Mouse (Mus musculus) activated CD4-positive, CD25-positive, alpha-beta regulatory T cell, adult 9 weeks (primary cell): ENCODE measurements around the gene Kdelc1. TPM values are rescaled to one million over a fixed set of nuclear protein-coding genes. Genes with fewer than 3 reads are reported as not detected.

Experiments used
- polyA plus RNA-seq: library from polyadenylated mRNA; unstranded; fragments of 100-300 nt; shearing (Covaris generic); gene quantifications from one replicate; pipeline ENCODE4 v1.2.1, GENCODE M21; 2017

Gene Kdelc1
- polyA plus RNA-seq: 17.4 TPM

GRCm38 (mm10) chr1:44118239-44119054 is at the start of gene Kdelc1, which contains the start of gene Bivm:
Gene Kdelc1 (minus strand): TSS chr1:44118808.
Gene Bivm (plus strand): TSS chr1:44118957.

GRCm38 (mm10) chr1:44147563-44148381 is 29.2 kb upstream of the Kdelc1 start, which contains the start of gene Ercc5:
Gene Ercc5 (plus strand): TSS chr1:44147744.

DNA sequence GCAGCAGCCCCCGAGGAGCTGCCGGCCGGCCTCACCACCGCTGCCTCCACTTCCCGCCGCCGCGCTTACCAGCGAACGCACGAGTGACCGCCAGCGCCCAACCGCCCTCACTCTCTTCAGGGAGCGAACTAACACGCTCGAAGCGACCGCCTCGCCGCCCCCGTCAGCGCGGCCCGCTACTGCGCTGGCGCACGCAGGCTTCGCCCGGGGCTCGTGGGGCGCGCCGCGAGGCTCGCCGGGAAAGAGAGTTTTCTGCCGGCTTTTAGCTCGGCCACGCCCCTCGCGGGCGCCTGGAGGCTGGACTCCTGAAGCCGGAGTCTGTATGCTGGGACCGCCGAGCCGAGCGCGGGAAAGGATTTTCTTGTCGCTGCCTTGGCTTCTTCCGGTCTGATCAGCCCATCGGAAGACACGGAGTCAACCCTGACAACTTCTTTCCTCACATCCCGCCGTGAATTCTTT is 16.3 kb downstream of the Kdelc1 start, which contains the start of gene Tex30:
Gene Tex30 (minus strand): TSS at position 183 of the 459 bp plus-strand sequence.

GRCm38 (mm10) chr1:44061836-44062235 is 56.8 kb downstream of the Kdelc1 start, which contains the start of gene Gm8251:
Gene Gm8251 (minus strand): TSS chr1:44061936.

Other genes with a start within 250 kb of the Kdelc1 start
- 190 TPM for gene Tpp2, start 185.2 kb downstream of the Kdelc1 start, polyA plus RNA-seq
- gene Mettl21c, start 98.8 kb downstream of the Kdelc1 start, polyA plus RNA-seq: 0.34 TPM
- 0.13 TPM for gene Gm8251, start 56.9 kb downstream of the Kdelc1 start, polyA plus RNA-seq
- gene Tex30, start 16.4 kb downstream of the Kdelc1 start, polyA plus RNA-seq: 42.6 TPM
- gene Bivm, start 149 bp upstream of the Kdelc1 start, polyA plus RNA-seq: 11.7 TPM
- gene Ercc5, start 28.9 kb upstream of the Kdelc1 start, polyA plus RNA-seq: 26.8 TPM
- not detected for gene Mettl21e, start 100.2 kb upstream of the Kdelc1 start, polyA plus RNA-seq